Mouse (Mus musculus) embryonic facial prominence, embryonic 12.5 days (tissue): ENCODE measurements around the gene Pgap3. TPM values are rescaled to one million over a fixed set of nuclear protein-coding genes. Genes with fewer than 3 reads are reported as not detected.
A peak's percentile ranks its signal among the peaks of the same experiment; 100 is the strongest.

Source experiments
- ATAC-seq: fragments of 200-750 bp; cut with Nextera tagmentation; 2 replicates; pipeline ENCODE4 v1.8.0; 2017; ENCODE audit not compliant: insufficient number of reproducible peaks, insufficient read depth, low FRiP score, low TSS enrichment
- H3K27ac ChIP-seq: fragments of 300-500 bp; sonication (generic); 2 replicates; pipeline ENCODE4 v1.5.1; 2016; ENCODE audit warnings: mild to moderate bottlenecking
- H3K27me3 ChIP-seq: fragments of 300-500 bp; sonication (generic); 2 replicates; pipeline ENCODE4 v1.6.1; 2016; ENCODE audit warnings: mild to moderate bottlenecking, moderate library complexity
- H3K36me3 ChIP-seq: fragments of 300-500 bp; sonication (generic); 2 replicates; pipeline ENCODE4 v1.6.1; 2016; ENCODE audit warnings: mild to moderate bottlenecking
- H3K4me1 ChIP-seq: fragments of 300-500 bp; sonication (generic); 2 replicates; pipeline ENCODE4 v1.6.1; 2016
- H3K4me2 ChIP-seq: fragments of 300-500 bp; sonication (generic); replicated peaks from 2 replicates; pipeline ENCODE4 v1.6.1; 2016; ENCODE audit warnings: mild to moderate bottlenecking, moderate library complexity
- H3K4me3 ChIP-seq: fragments of 300-500 bp; sonication (generic); 2 replicates; pipeline ENCODE4 v1.5.1; 2016; ENCODE audit warnings: mild to moderate bottlenecking
- H3K9ac ChIP-seq: fragments of 300-500 bp; sonication (generic); 2 replicates; pipeline ENCODE4 v1.6.1; 2016; ENCODE audit warnings: mild to moderate bottlenecking, moderate library complexity
- H3K9me3 ChIP-seq: fragments of 300-500 bp; sonication (generic); 2 replicates; pipeline ENCODE4 v1.6.1; 2016; ENCODE audit warnings: mild to moderate bottlenecking, moderate library complexity
- WGBS: fragments of 180-500 bp; shearing (Covaris S2); methylation state at CpG from one replicate; pipeline ENCODE4 v1.1.7; 2016; 5-methylcytosine and 5-hydroxymethylcytosine counted together
- polyA plus RNA-seq: library from polyadenylated mRNA; unstranded; fragments of >200 nt; fragmentation: Nextera tagmentation; extraction: Ambion mirVana; gene quantifications from 2 replicates; pipeline ENCODE4 v1.2.1, GENCODE M21; 2016

Gene Pgap3
- polyA plus RNA-seq, 1 experiment from 2014 or later: 9.8 TPM

DNA sequence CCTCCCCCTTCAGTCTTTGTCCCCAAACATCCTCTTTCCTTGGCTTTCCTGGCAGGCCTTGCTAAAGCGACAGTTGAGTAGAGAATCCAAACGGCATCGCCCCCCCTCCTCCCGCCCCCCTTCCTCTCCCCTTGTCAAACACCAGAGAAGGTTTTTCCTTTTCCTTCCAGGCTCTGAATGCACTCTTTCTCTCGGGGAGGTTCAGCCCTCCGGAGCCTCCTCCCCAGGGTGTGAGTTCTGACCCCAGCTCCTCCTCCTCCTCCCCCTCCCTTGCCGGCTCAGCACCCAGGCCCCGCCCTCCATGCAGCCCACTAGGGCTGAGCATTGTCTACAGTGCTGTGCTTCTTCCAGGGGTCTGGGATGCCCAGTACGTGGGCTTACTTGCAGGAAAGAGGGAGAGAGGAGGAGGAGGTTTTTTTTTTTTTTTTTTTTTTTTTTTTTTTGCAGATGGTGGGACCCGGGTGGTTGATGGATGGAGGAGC lies 9.1 kb upstream of the Pgap3 start:
- Histone ChIP-seq H3K9me3 (no peaks in the 10 kb centered on the region), H3K4me3 (peak overlapping the region; percentile 4; the same call in 1 of the 2 replicates), H3K9ac (no peak overlapping the region), H3K4me1 (peaks cover 29% of the 10 kb centered on the region), H3K27me3 (peaks cover 4% of the 10 kb centered on the region; the same call in 1 of the 2 replicates), H3K36me3 (no peaks in the 10 kb centered on the region), H3K4me2 (peak overlapping the region; percentile 42), H3K27ac (peak overlapping the region; percentile 41; the same call in 1 of the 2 replicates)
- WGBS: 3% methylated on average over 9 of the region's 10 CpGs
- peak; percentile 31; the same call in 1 of the 2 replicates for ATAC-seq

DNA sequence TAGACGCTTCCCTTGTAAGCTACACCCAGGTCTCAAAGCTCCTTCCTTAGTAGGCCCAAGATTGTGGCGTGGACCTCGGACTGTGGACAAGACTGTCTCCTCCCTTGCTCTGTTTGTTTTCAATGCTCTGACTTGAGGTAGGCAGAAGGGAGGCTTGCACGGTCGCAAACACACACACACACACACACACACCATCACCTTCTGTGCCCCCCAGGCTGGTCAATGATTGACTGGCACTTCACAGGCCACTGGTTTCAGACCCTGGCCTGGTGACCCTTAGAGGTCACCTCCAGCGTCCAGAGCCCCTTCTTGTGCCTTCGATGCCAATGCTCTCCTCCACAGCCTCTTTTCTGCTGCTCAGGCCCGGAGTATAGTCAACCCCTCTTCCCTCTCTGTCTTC lies 8.6 kb upstream of the Pgap3 start:
- 43% methylated on average over 8 of the region's 8 CpGs for WGBS
- Histone ChIP-seq H3K9ac (peak overlapping the region; percentile 33; the same call in 1 of the 2 replicates), H3K27ac (peak overlapping the region; percentile 41; the same call in 1 of the 2 replicates), H3K27me3 (peaks cover 4% of the 10 kb centered on the region; the same call in 1 of the 2 replicates), H3K36me3 (no peaks in the 10 kb centered on the region), H3K4me1 (peaks cover 25% of the 10 kb centered on the region), H3K4me2 (peak overlapping the region; percentile 42), H3K9me3 (no peaks in the 10 kb centered on the region), H3K4me3 (peak overlapping the region; percentile 4; the same call in 1 of the 2 replicates)
- no peak for ATAC-seq

DNA sequence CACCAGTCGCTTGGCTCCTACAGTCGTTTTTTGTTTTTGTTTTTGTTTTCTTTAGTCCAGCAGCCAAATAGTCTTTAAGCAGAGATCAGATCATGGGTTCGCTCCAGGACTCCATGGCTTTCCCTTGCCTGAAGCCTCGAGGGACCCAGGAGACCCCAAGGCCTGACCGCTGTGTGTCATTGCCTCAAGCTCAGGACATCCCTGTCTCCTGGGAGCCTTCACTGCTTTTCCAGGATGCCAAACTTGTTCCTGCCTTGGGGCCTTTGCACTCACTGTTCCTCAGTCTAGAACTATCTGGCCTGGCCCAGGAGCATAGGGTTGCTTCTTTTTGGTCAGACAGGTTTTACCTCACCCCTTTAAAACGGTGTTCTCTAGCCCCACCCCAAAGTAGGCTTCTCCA lies 6.3 kb upstream of the Pgap3 start:
- Histone ChIP-seq H3K4me3 (no peak overlapping the region), H3K4me1 (peaks cover 16% of the 10 kb centered on the region; the same call in 1 of the 2 replicates), H3K27me3 (peaks cover 4% of the 10 kb centered on the region; the same call in 1 of the 2 replicates), H3K36me3 (no peaks in the 10 kb centered on the region), H3K9ac (no peak overlapping the region), H3K27ac (no peak overlapping the region), H3K9me3 (no peaks in the 10 kb centered on the region), H3K4me2 (no peak overlapping the region)
- 70% methylated on average over 6 of the region's 6 CpGs for WGBS
- ATAC-seq: no peak

DNA sequence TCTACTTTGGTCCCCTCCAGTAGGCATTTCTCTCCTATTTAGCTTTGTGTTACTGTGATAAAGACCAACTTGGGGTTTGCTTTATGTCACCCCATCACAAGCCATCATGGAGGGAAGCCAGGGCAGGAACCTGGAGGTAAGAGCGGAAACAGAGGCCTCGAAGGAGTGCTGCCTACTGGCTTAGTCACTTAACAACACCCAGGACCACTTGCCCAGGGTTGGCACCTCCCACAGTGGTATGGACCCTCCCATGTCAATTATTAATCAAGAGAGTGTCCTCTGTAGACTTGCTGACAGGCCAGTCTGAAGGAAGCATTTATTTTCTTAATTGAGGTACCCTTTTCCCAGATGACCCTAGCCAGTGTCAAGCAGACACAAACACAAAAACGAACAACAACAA lies 526 bp upstream of the Pgap3 start:
- Histone ChIP-seq H3K27me3 (no peaks in the 10 kb centered on the region), H3K4me3 (peak overlapping the region; percentile 67), H3K9ac (peak overlapping the region; percentile 44), H3K4me1 (0 out of 2 replicates have a peak, but pooled peaks cover 4% of the 10 kb centered on the region), H3K4me2 (peak overlapping the region; percentile 70), H3K9me3 (no peaks in the 10 kb centered on the region), H3K36me3 (no peaks in the 10 kb centered on the region), H3K27ac (peak overlapping the region; percentile 96)
- ATAC-seq: no peak
- WGBS: 61% methylated on average over 3 of the region's 3 CpGs

DNA sequence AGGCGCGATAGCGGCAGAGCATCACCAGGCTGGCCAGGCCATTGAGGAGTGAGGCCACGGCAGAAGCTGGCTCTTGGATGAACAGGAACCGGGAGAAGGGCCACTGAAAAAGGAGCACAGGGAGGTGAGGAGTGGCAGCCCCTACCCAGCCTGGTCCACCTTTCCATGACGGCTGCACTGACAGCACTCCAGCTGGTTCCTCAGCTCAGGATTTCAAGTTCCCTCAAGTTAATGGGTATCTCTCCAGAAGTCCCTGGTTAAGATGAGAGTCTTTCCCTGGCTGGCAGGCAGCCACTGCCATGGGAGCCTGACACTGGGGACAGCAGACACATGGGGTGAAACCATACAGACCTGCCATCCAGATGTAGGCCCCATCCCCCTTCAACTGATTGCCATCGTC lies 2.3 kb downstream of the Pgap3 start:
- no peaks in the 10 kb centered on the region for H3K36me3 ChIP-seq
- no peaks in the 10 kb centered on the region for H3K9me3 ChIP-seq
- WGBS: 87% methylated on average over 7 of the region's 7 CpGs
- H3K9ac ChIP-seq: no peak overlapping the region
- H3K4me3 ChIP-seq: no peak overlapping the region
- no peak overlapping the region for H3K27ac ChIP-seq
- no peak for ATAC-seq
- peaks cover 14% of the 10 kb centered on the region; the same call in 1 of the 2 replicates for H3K4me1 ChIP-seq
- H3K4me2 ChIP-seq: no peak overlapping the region
- peaks cover 5% of the 10 kb centered on the region; the same call in 1 of the 2 replicates for H3K27me3 ChIP-seq

DNA sequence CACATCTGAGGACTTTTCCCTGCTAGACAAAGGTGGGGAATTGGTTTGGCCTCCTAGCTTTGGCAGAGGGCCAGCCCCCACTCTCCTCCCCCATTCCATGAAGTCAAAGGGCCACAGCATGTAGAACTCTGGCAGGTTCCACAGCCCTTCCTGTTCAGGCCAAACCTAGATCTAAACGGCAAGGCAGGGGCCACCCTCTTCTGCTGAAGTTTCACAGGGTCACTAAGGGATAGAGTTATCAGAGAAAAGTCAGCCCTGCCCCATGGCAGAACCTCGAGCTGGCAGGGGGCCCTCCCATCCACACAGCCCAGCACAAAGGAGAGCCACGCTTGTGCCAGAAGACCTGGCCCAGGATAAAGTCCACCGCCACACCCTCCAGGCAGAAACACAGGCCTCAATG lies 5.2 kb downstream of the Pgap3 start:
- Histone ChIP-seq H3K27ac (0 out of 2 replicates have a peak overlapping the region, but pooled peaks have one; percentile 13), H3K9me3 (no peaks in the 10 kb centered on the region), H3K36me3 (no peaks in the 10 kb centered on the region), H3K4me1 (peaks cover 22% of the 10 kb centered on the region; the same call in 1 of the 2 replicates), H3K4me2 (no peak overlapping the region), H3K4me3 (no peak overlapping the region), H3K9ac (peak overlapping the region; percentile 8; the same call in 1 of the 2 replicates), H3K27me3 (peaks cover 34% of the 10 kb centered on the region)
- WGBS: 56% methylated on average over 4 of the region's 4 CpGs
- no peak for ATAC-seq

GRCm38 (mm10) chr11:98394301-98394700 lies 6.0 kb downstream of the Pgap3 start:
- 36% methylated on average over 6 of the region's 6 CpGs for WGBS
- Histone ChIP-seq H3K27ac (no peak overlapping the region), H3K4me3 (no peak overlapping the region), H3K9ac (no peak overlapping the region), H3K9me3 (no peaks in the 10 kb centered on the region), H3K4me2 (no peak overlapping the region), H3K36me3 (no peaks in the 10 kb centered on the region), H3K27me3 (peaks cover 35% of the 10 kb centered on the region), H3K4me1 (peaks cover 22% of the 10 kb centered on the region; the same call in 1 of the 2 replicates)
- ATAC-seq: no peak

DNA sequence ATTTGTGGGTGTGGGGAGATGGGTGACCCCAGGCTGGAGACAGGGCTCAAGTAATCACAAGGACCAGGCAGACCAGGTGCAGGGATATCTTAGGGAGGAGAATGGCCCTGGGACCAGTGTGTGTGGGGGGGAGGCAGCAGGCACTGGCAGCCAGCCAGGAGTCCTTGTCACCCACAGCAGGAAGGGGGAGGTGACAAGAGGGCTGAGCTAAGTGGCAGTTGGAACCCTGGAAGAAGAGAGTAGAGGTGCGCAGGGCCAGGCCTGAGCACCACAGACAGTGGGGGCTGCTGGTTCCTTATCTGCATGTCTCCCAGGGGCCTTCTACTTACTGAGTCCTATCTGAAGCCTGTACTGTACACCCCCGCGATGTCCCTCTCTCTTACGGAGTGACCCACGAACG lies 7.0 kb downstream of the Pgap3 start:
- H3K9me3 ChIP-seq: no peaks in the 10 kb centered on the region
- no peak overlapping the region; the same call in 1 of the 2 replicates for H3K4me2 ChIP-seq
- peaks cover 22% of the 10 kb centered on the region; the same call in 1 of the 2 replicates for H3K4me1 ChIP-seq
- no peak overlapping the region for H3K4me3 ChIP-seq
- 82% methylated on average over 6 of the region's 6 CpGs for WGBS
- peaks cover 42% of the 10 kb centered on the region for H3K27me3 ChIP-seq
- ATAC-seq: no peak
- H3K36me3 ChIP-seq: no peaks in the 10 kb centered on the region
- no peak overlapping the region for H3K9ac ChIP-seq
- no peak overlapping the region for H3K27ac ChIP-seq

DNA sequence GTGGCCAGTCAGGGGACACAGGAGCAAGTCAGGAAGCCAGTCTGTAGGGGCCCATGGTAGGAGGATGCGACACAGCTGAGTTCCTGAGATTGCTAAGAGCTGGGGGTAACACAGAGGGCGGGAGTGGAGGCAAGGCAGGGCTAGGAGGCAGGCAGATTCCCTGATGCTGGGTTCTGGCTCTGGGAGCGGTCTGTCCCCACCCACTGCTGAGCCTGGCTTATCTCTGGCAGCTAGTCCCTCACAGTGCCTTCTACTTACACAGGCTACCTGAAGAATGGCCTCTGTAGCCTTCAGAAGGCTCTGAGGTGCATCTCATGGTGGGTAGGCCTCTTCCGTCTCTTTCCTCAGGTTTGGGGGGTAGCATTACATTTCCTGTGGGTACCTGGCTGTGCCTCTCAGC lies 7.6 kb downstream of the Pgap3 start:
- H3K36me3 ChIP-seq: no peaks in the 10 kb centered on the region
- 40% methylated on average over 4 of the region's 4 CpGs for WGBS
- ATAC-seq: no peak
- H3K27me3 ChIP-seq: peaks cover 49% of the 10 kb centered on the region
- 0 out of 2 replicates have a peak overlapping the region, but pooled peaks have one; percentile 23 for H3K27ac ChIP-seq
- peak overlapping the region; percentile 17; the same call in 1 of the 2 replicates for H3K9ac ChIP-seq
- peaks cover 22% of the 10 kb centered on the region; the same call in 1 of the 2 replicates for H3K4me1 ChIP-seq
- peak overlapping the region; percentile 8; the same call in 1 of the 2 replicates for H3K4me2 ChIP-seq
- H3K4me3 ChIP-seq: no peak overlapping the region
- no peaks in the 10 kb centered on the region for H3K9me3 ChIP-seq

DNA sequence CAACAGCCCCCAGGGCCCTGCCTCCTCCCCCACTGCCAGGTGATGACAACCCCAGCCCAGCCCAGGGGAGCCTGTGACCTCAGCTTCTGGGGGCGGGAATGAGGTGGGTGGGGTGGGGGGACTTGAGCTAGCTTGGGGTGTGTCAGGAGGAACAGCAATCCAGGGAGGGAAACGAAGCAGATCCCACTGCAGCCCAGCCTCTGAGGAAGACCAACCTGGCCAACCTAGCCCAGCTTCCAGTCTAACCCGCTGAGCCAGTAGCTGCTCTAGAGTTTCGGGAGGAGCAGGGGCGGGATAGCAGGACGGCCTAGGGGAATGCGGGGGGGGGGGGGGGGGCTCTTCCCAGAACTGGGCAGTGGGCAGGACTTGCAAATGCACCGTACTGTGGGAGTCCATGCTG lies 8.3 kb downstream of the Pgap3 start:
- WGBS: 14% methylated on average over 7 of the region's 8 CpGs
- Histone ChIP-seq H3K4me3 (no peak overlapping the region), H3K27me3 (peaks cover 55% of the 10 kb centered on the region), H3K36me3 (no peaks in the 10 kb centered on the region), H3K27ac (0 out of 2 replicates have a peak overlapping the region, but pooled peaks have one; percentile 0), H3K4me2 (peak overlapping the region; percentile 8; the same call in 1 of the 2 replicates), H3K9me3 (no peaks in the 10 kb centered on the region), H3K9ac (no peak overlapping the region), H3K4me1 (peaks cover 22% of the 10 kb centered on the region; the same call in 1 of the 2 replicates)
- ATAC-seq: no peak

DNA sequence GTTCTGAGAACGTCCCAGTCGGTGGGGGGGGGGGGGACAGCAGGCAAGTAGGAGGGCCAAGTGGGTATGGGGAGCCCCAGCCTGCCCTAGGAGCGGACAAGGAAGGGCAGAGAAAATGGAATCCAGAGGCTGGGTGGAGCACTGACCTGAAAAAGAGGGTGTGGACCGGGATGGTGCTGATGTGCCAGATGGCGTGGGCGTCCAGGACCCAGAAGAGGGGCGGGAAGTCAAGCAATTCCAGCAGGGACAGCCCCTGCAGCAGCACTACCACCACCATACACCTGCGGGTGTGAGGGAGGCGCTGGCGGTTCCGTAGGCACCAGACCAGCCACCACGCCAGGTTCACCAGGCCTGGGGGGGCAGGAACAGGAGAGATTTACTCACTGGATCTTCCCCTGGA lies 10.1 kb downstream of the Pgap3 start:
- ATAC-seq: no peak
- Histone ChIP-seq H3K9ac (no peak overlapping the region), H3K4me3 (no peak overlapping the region), H3K27ac (no peak overlapping the region), H3K4me1 (peaks cover 21% of the 10 kb centered on the region; the same call in 1 of the 2 replicates), H3K9me3 (no peaks in the 10 kb centered on the region), H3K4me2 (no peak overlapping the region), H3K27me3 (peaks cover 74% of the 10 kb centered on the region), H3K36me3 (no peaks in the 10 kb centered on the region)
- 76% methylated on average over 12 of the region's 12 CpGs for WGBS

GRCm38 (mm10) chr11:98389221-98389780 lies 11.0 kb downstream of the Pgap3 start:
- Histone ChIP-seq H3K9me3 (no peaks in the 10 kb centered on the region), H3K4me3 (no peak overlapping the region), H3K27me3 (peaks cover 82% of the 10 kb centered on the region), H3K27ac (no peak overlapping the region), H3K36me3 (no peaks in the 10 kb centered on the region), H3K4me1 (peaks cover 18% of the 10 kb centered on the region; the same call in 1 of the 2 replicates), H3K4me2 (no peak overlapping the region), H3K9ac (no peak overlapping the region)
- ATAC-seq: no peak
- WGBS: 19% methylated on average over 9 of the region's 9 CpGs
